Mouse (Mus musculus) erythroblast, embryonic 14.5 days (primary cell): ENCODE data around the gene Ctdsp1.

Source experiments
- GATA1 ChIP-seq: IDR thresholded peaks from 2 replicates; pipeline ENCODE4 v1.6.1; 2012; ENCODE audit warnings: low read length, inconsistent platforms, mixed read lengths
- TAL1 ChIP-seq: IDR thresholded peaks from 3 replicates; pipeline ENCODE4 v1.6.1; 2012; ENCODE audit warnings: low read length, inconsistent platforms, mixed read lengths

GRCm38 (mm10) chr1:74397919-74398451 is 6.7 kb downstream of the Ctdsp1 start:
- TF ChIP-seq GATA1: no peak
- no peak for TF ChIP-seq TAL1
